Mouse (Mus musculus) small intestine, adult 10 weeks (tissue): ENCODE measurements around the gene Naaladl2. TPM values are rescaled to one million over a fixed set of nuclear protein-coding genes. Genes with fewer than 3 reads are reported as not detected.

Source experiments
- polyA plus RNA-seq: library from polyadenylated mRNA; stranded (reverse); fragments of 350-450 nt; fragmentation: Illumina TruSeq; extraction: RNeasy Lipid Tissue Mini Kit (QIAGEN cat#74804); gene quantifications from one replicate; pipeline ENCODE4 v1.2.3, GENCODE M21; 2014; ENCODE audit warnings: low replicate concordance

Gene Naaladl2
- polyA plus RNA-seq = 1.4 TPM

GRCm38 (mm10) chr3:25143555-25144311 is at the start of gene Naaladl2:
Naaladl2 (minus strand) TSS chr3:25144261.

